Mouse (Mus musculus) brain, embryonic 14.5 days (tissue): ENCODE results near the gene Spata20.

Source experiments
- CTCF ChIP-seq: fragments of 200-500 bp; IDR thresholded peaks from 2 replicates; pipeline ENCODE4 v1.5.1; 2012; ENCODE audit warnings: inconsistent platforms, mild to moderate bottlenecking, moderate library complexity, borderline replicate concordance; ENCODE audit not compliant: insufficient read depth, insufficient read length; ENCODE audit errors: extremely low read depth
- POLR2A ChIP-seq: fragments of 200-500 bp; IDR thresholded peaks from 2 replicates; pipeline ENCODE4 v1.6.1; 2012; ENCODE audit warnings: mild to moderate bottlenecking, inconsistent platforms, borderline replicate concordance; ENCODE audit not compliant: poor library complexity, insufficient read depth, insufficient read length, severe bottlenecking; ENCODE audit errors: extremely low read depth

- TF ChIP-seq CTCF: no peak
- TF ChIP-seq POLR2A: no peak
These were observed 29.6 kb downstream of the Spata20 start for GRCm38 (mm10) chr11:94456347-94456746.
